Mouse (Mus musculus): ENCODE data around the gene Vmac. TPM values are rescaled to one million over a fixed set of nuclear protein-coding genes. Genes with fewer than 3 reads are reported as not detected.
A peak's percentile ranks its signal among the peaks of the same experiment; 100 is the strongest.

Gene Vmac
- total RNA-seq, 4 experiments from 2014 or later = 3.2 to 7.1 (median 6.0) TPM

DNA sequence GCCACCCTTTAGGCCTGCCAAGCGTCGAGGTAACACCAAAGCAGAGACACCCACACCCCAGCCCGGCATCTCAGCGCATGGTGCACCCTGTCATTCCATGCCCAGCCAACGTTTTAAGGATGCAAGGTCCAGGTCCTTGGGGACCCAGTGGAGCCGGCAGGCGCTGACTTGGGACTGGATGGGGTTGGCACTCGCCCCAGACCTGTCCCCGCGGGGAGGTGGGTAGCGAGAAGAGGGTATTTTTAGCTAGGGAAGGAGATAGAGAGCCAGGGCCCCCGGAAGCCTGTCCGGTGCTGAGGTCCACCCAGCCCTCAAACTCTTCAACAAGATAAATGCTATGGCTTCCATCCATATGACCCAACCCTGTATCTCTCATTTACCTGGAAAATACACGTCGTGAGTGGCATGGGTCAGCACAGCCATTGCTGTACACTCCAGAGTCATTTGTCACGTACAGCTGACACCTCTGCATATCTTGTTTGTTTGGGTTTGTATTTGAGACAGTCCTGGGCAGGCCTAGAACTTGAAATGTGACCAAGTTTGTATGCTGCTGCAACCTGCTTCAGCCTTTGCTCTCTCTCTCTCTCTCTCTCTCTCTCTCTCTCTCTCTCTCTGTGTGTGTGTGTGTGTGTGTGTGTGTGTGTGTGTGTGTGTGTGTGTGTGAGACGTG lies 22.4 kb upstream of the Vmac start:
- no peak for DNase-seq (ENCODE audit: low spot score)

DNA sequence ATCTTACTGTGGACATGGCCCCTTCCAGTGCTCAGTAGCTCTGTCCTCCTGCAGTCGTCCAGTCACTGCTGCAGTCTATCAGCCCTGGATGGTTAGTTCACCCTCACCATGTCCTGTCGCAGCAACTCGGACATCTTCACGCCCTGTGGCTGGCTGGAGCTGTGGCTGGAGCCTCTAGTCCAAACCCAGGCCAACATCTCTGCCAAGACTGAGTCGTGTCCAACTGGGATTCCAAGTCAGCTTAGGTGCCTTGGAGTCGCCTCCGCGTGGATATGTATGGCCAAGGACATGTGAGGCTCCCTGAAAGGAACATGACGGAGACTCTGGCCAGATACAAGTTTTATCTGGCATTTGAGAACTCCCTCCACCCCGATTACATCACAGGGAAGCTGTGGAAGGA lies 20.4 kb upstream of the Vmac start:
- no peak for DNase-seq (ENCODE audit: low spot score)

DNA sequence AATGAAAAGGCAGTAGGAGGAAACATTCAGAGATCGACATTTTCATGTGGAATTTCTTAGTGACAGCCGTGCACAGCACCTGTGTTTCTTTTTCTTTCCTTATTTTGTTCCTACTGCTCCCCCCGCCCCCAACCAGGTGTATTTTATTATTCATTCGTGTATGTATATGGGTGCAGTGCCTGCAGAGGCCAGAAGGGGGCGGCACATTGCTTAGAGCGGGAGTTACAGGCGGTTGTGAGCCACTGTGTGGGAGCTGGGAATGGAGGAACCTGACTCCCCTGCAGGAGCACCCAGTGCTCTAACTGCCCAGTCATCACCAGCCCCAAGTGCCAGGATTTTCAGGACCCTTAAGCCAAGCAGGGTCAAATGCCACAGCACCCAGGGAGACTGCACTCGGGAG lies 18.7 kb upstream of the Vmac start:
- no peak for DNase-seq (ENCODE audit: low spot score)

DNA sequence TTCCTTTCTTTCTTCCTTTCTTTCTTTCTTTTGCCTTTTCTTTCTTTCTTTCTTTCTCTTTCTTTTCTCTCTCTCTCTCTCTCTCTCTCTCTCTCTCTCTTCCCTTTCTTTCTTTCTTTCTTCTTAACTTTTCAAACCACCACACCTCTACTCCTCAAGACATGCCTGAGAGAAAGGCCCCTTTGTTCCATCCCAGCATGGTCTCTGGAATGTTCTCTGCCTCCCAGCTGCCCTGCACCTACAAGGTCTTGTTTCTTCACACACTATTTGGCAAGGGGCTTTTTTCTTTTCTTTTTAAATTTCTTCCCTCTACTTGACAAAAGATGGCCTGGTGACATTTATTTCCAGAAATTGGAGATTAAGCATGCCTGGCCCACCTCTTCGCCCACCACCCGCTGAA lies 11.8 kb upstream of the Vmac start:
- DNase-seq (ENCODE audit: low spot score) = no peak

DNA sequence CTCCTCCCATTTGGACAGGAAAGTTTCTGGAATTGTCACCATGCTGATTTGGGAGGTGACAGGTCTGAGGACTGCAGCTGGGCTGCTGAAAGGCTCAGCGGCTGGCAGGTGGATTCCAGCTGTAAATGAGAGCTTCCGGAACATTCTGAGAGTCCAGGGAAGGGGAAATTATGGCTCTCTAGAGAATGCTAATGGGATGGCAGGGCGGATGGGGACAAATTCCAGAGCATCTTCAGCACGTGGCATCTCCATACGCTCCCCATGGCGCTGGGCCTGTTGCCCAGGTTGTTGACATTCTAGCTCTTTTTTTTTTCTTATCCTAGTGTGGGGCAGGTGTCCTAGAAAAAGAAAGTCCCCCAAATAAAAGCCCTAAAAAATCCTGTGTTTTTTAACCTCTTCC lies 11.3 kb upstream of the Vmac start:
- DNase-seq (ENCODE audit: low spot score) = no peak

DNA sequence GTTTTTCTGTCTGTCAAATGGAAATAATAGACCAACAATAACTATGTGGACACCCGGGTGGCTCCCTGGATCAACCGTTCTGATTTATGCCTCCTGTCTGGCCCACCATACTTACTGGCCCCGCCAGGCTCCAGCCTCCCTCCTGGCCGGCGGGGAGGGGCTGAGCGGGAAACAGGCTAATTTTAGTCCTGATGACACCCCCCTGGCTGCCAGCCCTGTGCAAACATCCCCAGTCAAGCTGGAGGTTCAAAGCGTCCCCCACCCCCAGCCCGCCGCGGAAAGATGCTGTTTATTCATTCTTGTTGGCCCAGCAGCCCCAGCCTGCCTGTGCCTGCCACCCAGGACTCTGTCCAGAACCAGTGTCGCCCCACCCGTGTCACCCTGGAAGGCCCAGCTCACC lies 10.3 kb upstream of the Vmac start:
- no peak for DNase-seq (ENCODE audit: low spot score)

DNA sequence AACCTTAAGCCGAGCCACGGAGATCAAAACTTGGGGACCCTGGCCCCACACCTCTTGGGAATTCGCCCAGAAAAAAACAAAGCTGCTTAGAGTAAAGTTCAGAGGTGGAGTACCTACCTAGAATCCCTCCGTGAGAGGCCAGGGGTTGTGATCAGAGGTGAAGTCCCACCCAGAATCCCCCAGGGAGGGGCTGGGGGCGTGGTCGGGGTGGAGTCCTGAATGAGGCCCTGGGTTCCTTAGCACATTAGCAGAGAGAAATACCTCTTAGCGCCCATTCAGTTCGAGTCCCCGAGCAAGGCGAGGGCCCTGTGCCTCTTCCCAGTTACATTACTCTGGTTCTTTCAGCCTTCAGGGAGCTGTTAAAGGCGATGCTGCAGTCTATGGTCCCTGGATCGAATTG lies 9.8 kb upstream of the Vmac start:
- DNase-seq (ENCODE audit: low spot score) = no peak

DNA sequence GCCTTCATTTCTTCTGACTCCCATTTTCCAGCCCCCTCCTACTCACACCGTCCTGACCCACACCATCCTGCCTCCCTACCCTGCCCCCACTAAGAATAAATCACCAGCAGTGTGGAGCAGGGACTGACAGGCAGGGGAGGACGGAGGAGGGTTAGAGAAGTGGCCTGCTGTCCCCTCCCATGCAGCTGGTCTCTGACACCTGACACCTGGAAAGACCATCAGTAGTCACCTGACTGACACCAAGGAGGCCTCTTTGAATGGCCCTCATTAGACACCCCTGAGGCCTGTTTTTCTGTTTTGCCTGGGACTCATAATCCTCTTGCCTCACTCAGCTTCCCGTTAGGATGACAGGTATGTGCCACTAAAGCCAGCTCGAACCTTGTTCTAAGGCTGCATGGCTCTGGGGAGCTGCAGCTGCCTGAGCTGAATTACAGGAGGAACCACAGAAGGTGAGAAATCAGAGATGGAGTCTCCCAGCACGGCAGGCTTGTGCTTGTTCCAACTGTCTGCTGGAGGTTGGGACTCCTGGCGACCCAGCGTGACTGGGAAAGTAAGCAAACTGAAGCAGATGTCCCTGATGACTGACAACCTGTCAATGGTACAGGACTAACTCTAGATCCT lies 9.3 kb upstream of the Vmac start:
- DNase-seq (ENCODE audit: low spot score) = no peak

DNA sequence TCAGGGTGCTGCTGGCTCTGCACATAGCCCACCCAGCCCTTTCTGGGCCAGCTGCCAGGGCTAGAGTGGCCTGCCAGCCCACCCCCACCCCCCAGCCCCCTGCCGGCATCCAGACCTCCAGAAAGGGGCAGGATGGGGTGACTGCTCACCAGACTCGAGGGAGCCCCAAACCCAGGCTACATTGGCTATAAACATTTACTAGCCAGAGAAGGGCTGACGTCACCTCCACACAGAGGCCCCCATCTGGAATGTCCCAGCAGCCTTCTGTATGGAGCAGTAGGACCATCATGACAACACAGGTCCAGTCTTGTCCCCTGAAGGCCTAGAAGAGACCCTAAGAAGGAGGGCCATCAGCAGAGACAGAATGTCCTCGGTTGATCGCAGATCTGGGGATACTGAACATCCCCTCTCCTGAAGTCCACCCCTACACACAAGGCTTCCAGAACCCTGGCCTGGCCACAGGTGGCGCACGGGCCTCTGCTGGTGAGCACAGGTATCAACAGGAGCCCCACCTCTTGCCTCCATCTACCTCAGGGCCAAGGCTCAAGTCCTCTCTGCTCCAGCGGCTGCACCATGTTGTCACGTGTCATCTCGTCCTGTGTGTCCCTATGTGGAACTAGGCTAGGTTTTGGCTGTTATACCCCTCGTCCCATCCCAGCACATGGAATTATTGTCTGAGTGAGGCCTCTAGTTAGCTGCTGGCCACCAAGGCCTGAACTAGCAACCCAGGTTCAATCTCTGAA lies 5.8 kb upstream of the Vmac start:
- no peak for DNase-seq (ENCODE audit: low spot score)

DNA sequence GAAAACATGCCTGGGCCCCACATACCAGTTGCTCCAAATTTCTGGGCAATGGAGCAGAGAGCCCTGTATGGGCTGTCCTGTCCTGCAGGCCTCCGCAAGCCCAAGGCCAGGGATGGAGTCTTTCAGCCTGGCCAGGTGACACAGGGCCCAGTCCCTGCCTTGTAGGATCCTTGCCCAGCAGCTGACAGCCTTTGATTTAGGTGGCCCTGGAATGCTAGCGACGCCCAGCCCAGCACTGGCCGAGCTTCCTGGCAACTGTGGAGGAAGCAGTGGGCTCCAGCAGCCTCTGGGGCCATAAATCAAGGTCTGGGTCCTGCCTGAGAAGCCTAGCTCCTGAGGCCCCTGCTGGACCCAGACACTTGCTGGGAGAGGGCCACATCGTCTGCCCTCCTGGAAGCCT lies 4.6 kb upstream of the Vmac start:
- no peak for DNase-seq (ENCODE audit: low spot score)

DNA sequence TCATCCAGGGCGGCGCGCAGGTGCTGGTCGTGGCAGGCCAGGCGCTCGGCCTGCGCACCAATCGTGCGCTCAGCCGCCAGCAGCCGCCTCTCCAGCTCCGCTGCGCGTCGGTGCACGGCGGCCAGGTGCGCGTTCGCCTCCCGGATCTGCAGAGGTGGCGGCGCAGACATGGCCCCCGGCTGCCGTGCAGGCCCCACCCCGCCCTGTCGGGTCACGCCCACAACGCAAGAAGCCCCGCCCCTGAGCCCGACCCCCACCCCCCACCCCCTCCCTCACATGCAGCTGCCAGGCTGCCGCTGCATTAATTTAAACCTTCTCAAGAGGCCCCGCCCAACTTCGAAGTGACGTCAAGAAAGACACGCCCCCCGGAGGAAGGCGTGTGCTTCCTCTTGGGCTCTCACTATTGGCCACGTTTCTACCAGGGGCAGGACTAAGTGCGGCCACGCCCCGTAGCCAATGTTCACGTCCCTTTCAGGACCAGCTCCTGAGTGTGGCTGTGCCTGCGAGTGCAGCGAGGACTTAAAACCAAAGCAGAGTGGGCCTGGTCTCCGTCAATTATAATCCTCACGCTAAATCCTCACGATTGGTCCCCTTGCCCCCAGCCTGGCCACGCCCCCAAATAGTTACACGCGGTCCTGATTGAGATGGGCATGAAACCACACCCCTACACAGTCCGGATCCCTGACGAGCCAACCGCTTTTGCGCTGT lies 1.0 kb downstream of the Vmac start:
- peak; percentile 97 for DNase-seq (ENCODE audit: low spot score)

DNA sequence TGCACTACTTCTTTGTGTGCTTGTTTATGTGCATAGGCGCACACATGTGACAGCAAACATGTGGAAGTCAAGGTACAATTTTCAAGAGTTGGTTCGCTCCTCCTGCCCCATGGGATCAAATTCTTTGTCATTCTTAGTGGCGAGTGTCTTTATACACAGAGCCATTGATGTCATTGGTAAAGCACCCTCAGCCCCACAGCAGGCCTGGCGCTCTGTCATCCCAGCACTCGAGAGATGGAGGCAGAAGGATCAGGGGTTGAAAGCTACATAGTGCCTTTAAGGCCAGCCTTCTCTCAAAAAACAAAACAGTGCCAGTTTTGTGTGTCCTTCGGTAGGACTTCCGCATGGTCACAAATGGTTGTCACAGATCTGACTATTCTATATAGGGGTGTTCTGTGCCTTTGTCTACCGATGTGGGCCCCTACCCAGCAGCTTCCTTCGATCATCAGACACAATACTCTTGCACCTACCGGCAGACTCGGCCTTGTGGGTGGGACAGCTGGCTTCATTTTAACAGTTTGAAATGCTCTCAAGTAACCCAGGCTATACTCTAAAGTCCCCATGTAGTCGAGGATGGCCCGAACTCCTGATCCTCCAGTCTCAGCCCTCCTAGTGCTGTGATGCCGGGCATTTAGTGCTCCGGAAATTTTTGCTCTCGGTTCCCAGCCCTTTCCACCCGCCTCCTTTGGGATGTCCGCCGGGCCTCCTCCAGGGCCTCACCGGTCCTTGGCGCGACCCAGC lies 1.7 kb downstream of the Vmac start:
- DNase-seq (ENCODE audit: low spot score) = no peak

DNA sequence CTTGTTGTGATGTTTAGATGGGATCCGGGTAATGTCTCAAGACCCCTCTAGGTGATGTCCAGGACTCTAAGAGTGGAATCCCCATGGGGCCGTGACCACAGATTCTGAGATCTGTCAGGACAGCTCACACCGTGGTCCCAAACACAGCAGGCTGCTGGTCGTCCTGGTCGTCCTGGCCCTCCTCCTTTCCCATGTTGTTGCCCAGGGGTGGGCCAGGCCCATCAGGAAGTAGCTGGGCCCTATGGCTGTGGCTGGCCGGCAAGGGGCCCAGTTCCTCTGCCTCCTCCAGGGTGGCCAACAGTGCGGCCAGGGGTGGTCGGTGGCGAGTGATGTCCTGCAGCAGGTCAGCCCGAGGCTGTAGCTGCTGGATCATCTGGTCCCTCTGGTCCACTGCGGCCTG lies 2.5 kb downstream of the Vmac start:
- no peak for DNase-seq (ENCODE audit: low spot score)

DNA sequence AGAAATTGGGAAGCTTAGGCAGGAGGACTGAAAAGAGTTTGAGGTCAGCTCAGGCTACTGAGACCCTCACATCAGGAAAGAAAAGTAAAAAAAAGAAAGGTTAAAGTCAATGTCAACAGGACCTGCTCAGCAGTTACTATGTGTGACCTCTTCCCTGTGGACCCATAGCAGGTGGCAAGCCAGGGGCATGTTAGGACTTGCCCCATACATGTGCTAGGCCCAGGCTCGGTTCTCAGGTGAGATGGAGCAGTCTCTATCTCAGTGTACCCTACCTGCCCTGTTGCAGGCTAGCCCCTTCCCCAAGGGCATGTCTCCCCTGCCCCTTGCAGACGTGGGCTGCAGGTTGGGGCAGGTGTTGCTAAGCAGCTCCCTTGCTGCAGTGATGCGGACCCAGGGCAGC lies 8.1 kb downstream of the Vmac start:
- DNase-seq (ENCODE audit: low spot score) = no peak

DNA sequence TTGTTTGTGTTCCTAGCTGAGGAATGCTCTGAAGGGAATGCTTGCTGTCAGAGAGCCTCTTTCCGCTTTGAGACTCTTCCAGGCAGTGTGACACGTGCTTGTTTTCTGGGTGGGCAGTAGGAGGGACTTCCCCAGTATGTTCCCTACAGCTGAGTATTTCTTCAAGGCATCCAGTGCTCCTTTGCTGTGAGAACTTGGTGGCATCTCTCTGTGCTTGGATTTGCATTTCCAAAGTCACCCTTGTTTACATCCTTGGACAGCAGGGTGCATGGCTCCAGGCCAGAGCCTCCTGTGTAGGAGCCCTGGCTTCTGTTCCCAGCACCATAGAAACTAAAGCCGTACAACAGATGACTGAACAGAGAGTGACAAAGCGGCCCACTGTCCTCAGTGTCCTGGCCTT lies 9.1 kb downstream of the Vmac start:
- no peak for DNase-seq (ENCODE audit: low spot score)

DNA sequence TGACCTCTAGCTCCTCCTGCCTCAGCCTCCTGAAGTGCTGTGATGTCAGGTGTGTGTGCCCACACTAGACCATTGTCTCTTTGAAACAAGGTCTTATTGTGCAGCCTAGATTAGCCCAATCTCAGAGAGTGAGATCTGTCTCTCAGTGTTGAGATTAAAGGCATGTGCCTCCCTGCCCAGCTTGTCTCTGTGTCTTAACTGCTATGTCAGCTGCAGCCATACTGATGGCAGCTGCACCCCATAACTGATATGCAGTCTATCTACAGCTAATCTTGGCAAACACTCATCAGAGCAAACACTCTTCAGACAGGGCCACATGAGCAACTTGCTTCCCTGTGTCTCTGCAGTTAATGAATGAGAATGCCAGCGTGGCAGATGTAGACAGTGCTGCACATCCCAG lies 11.3 kb downstream of the Vmac start:
- no peak for DNase-seq (ENCODE audit: low spot score)

DNA sequence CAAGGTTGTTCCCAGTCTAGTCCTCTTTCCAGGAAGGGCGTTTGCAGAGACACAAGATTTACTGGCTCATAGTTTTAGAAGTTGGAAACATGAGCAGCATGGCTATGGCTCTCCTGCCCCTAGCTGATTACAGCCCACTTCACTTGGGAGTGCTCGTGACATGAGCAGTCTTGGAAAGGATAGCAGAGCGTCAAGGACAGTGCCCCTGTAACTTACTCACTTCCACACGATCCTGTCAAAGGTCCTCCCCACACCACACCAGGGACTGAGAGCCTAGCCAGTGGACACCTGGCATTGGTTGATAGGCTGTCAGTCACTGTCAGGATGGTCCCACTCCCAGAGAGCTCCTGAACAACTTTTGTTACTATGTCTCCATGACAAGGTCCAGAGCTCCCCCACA lies 14.8 kb downstream of the Vmac start:
- no peak for DNase-seq (ENCODE audit: low spot score)

DNA sequence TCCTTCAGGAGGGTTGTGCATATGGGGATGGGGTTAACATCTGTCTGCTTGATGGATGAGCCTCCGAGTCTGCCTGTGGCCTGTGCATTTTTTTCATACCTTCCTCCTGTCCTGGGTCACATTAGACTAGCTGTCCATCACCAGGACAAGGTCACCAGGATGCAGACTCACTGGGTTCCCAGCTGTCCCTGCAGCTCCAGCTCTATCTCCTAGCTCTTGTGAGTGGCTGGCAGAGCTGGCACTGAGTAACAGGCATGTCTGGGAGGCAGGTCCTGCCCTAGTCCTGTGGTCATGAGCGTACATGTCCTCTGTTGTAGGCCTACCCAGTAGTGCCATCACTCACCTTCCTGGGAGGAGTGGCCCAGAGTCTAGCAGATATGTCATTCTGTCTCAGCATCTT lies 17.4 kb downstream of the Vmac start:
- peak; percentile 20 for DNase-seq (ENCODE audit: low spot score)

DNA sequence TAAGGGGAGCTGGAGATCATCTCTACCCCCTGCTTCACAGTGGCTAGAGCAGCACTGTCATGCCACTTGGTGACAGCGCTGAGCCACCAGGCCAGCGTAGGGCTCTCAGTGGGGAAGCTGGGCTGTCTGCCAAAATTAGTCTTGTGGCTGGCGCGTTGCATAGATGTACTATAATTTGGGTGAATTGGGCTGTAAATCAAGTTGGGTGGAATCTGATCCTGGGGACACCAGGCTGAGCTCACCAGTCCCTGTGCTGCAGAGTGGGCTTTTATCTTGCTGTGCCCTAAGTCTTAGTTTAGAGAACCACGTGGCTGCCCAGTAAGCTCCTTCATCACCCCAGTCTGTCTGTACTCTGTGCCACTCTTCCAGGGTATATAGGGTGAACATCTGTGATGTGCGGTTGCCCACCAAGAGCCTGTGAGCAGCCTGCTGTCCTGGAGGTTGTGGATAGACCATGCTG lies 23.9 kb downstream of the Vmac start:
- DNase-seq (ENCODE audit: low spot score) = peak; percentile 57

DNA sequence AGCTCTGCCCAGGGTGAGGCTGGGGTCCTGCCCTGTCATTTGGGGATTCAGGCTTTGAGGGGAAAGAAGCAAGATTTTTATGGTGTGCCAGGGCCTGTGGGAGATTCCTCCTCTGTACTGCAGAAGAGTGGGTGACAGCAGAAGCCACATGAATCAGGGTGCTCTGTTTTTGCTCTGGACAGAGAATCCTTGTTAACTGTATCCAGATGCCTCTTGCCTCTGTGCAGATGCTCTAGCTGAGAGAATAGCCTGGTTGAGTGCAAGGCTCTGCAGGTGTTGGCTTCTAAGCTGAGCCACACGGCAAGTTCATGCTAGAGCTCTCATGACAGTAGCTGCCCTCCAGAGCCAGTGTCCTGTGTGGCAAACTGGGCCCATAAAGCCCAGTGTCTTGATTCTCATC lies 24.4 kb downstream of the Vmac start:
- no peak for DNase-seq (ENCODE audit: low spot score)

DNA sequence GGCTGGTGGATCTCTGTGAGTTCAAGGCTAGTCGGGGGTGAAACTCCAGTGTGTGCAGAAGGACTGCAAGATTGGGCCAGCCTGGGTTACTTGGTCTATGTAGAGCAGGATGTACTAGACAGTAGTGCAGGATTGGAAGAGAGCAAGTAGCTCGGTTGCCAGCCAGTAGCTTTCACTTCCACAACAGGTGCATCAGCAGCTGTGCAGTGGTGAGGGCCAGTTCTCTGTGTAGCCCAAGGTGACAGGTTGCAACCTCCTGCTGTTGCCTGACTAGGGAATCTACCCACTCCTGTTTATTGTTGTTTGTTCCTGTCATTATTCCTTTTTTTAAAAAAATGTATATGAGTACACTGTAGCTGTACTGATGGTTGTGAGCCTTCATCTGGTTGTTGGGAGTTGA lies 29.1 kb downstream of the Vmac start:
- no peak for DNase-seq (ENCODE audit: low spot score)

DNA sequence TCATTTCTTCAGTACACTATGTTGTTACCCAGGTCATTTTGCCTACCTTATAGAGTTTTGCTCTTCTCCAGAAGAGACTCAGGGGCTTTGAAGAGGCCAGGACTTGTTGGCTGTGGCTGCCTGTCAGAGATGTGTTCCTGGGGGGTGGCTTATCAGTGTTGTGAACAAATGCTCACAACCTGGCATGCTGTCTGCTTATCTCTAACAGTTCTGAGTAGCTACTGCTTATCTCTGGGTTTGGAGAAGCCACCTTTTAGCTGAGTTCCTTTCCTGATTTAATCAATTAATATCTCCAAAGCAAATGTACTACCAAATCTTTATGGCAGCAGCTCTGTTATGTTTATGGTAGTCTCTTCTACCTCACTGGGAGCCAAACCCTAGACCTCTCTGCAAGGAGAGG lies 29.8 kb downstream of the Vmac start:
- no peak for DNase-seq (ENCODE audit: low spot score)
